Mouse (Mus musculus): ENCODE results near the gene Lpcat4.
A peak's percentile ranks its signal among the peaks of the same experiment; 100 is the strongest.

DNA sequence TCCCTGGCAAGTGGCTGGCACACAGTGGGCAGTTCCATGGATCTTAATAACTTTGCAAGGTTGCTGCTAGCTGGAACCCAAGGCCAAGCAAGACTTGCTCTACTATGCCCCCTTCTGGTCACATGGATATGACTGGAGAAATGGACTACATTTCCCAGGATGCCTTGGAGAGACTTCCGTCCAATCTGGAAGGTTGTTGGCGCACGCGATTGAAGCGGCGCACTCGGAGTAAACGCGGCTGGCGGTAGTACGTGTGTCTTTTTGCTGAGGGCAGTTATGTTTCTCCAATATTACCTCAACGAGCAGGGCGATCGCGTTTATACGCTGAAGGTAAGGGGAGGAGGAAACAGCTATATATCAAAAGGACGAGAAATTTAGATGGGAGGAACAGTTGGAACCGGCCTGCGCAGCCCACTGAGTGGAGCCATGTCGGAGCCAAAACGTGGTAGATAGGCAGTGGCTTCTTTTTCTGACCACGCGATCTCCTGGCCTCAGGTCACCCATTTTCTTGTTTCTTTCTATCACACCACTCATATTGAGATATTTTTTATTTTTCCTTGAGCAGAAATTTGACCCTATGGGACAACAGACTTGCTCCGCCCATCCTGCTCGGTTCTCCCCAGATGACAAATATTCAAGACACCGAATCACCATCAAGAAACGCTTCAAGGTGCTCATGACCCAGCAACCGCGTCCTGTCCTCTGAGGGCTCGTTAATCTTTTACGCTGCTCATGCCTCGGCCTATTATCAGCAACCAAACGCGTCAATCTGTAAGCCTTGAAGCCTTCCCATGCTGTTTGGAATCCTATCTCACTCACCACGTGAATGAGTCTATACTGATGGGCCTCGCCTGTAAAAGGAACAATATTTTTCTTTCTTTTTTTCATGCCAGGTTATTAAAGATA is 22.7 kb downstream of the Lpcat4 start, which contains the start of gene Nop10:
- 0 out of 2 replicates have a peak, but pooled peaks have one; percentile 54 for TF ChIP-seq JUND (conservative IDR thresholded peaks at IDR 0.05; ENCODE audit: low read depth, low read length)
- TF ChIP-seq EP300 (IDR thresholded peaks at IDR 0.05; ENCODE audit: low read length): no peak
- TF ChIP-seq CTCF (conservative IDR thresholded peaks at IDR 0.05 in 1 of 2, IDR thresholded peaks at IDR 0.05 in 1 of 2; ENCODE audit: low read depth in 2 of 2, low read length in 2 of 2): peak; percentile 84 to 86
- peak; percentile 87; the same call in 1 of the 2 replicates for TF ChIP-seq GABPA (IDR thresholded peaks at IDR 0.05; ENCODE audit: insufficient replicate concordance, low read depth, low read length)
- peak; percentile 99 for TF ChIP-seq HCFC1 (IDR thresholded peaks at IDR 0.05; ENCODE audit: low read depth, low read length)

Measured in CH12.LX (cell line).